Mouse (Mus musculus) myocyte (in vitro differentiated cells): ENCODE data around the gene Ubtd1. TPM values are rescaled to one million over a fixed set of nuclear protein-coding genes. Genes with fewer than 3 reads are reported as not detected.

ENCODE experiments used
- H3K27me3 ChIP-seq: one replicate; pipeline ENCODE4 v1.6.1; 2011; ENCODE audit not compliant: control insufficient read depth, insufficient read depth, insufficient read length
- H3K36me3 ChIP-seq: one replicate; pipeline ENCODE4 v1.6.1; 2011; ENCODE audit not compliant: control insufficient read depth, insufficient read depth
- H3K4me2 ChIP-seq: one replicate; pipeline ENCODE4 v1.6.1; 2011; ENCODE audit warnings: low read depth, control low read depth
- H3K4me3 ChIP-seq: one replicate; pipeline ENCODE4 v1.5.1; 2011; ENCODE audit warnings: mild to moderate bottlenecking, control low read depth, moderate library complexity
- H3K79me2 ChIP-seq: one replicate; pipeline ENCODE4 v1.6.1; 2011; ENCODE audit not compliant: control insufficient read depth, insufficient read depth
- H3ac ChIP-seq: one replicate; pipeline ENCODE4 v1.6.1; 2011; ENCODE audit not compliant: control insufficient read depth, insufficient read length
- CEBPB ChIP-seq: IDR thresholded peaks from 2 replicates; pipeline ENCODE4 v1.6.1; 2011; ENCODE audit warnings: mild to moderate bottlenecking, moderate library complexity; ENCODE audit not compliant: poor library complexity, insufficient read depth, severe bottlenecking
- E2F4 ChIP-seq: IDR thresholded peaks from one replicate; pipeline ENCODE4 v1.6.1; 2011; ENCODE audit warnings: mild to moderate bottlenecking, control low read depth, moderate library complexity; ENCODE audit not compliant: insufficient read depth
- MAX ChIP-seq: IDR thresholded peaks from one replicate; pipeline ENCODE4 v1.6.1; 2011; ENCODE audit warnings: low read depth, mild to moderate bottlenecking, control low read depth
- MYOD1 ChIP-seq, 3 experiments: IDR thresholded peaks; one replicate each; pipeline ENCODE4 v1.6.1; 2011; ENCODE audit warnings: control low read depth in 2 of 3, low read depth in 2 of 3, mild to moderate bottlenecking in 2 of 3, moderate library complexity in 1 of 3; ENCODE audit not compliant: insufficient read length in 2 of 3, control insufficient read depth in 1 of 3
- MYOG ChIP-seq, 3 experiments: IDR thresholded peaks; one replicate each; pipeline ENCODE4 v1.6.1; 2011; ENCODE audit warnings: control low read depth in 2 of 3, low read depth in 2 of 3, mild to moderate bottlenecking in 2 of 3; ENCODE audit not compliant: insufficient read length in 2 of 3, control insufficient read depth in 1 of 3, insufficient read depth in 1 of 3
- POLR2A ChIP-seq: IDR thresholded peaks from one replicate; pipeline ENCODE4 v1.6.1; 2011; ENCODE audit warnings: low read depth, mild to moderate bottlenecking, control low read depth, moderate library complexity; ENCODE audit not compliant: insufficient read length
- POLR2AphosphoS2 ChIP-seq: IDR thresholded peaks from one replicate; pipeline ENCODE4 v1.6.1; 2011; ENCODE audit warnings: low read depth, control low read depth; ENCODE audit not compliant: insufficient read length
- REST ChIP-seq: IDR thresholded peaks from one replicate; pipeline ENCODE4 v1.6.1; 2011; ENCODE audit warnings: mild to moderate bottlenecking, control low read depth, moderate library complexity; ENCODE audit not compliant: insufficient read depth, insufficient read length
- SRF ChIP-seq: IDR thresholded peaks from one replicate; pipeline ENCODE4 v1.6.1; 2011; ENCODE audit warnings: low read depth; ENCODE audit not compliant: control insufficient read depth, insufficient read length
- TCF12 ChIP-seq: IDR thresholded peaks from one replicate; pipeline ENCODE4 v1.6.1; 2011; ENCODE audit warnings: mild to moderate bottlenecking, control low read depth; ENCODE audit not compliant: poor library complexity, insufficient read depth, severe bottlenecking
- TCF3 ChIP-seq: IDR thresholded peaks from one replicate; pipeline ENCODE4 v1.6.1; 2011; ENCODE audit warnings: low read depth, control low read depth; ENCODE audit not compliant: insufficient read length
- USF1 ChIP-seq: IDR thresholded peaks from one replicate; pipeline ENCODE4 v1.6.1; 2011; ENCODE audit warnings: low read depth, mild to moderate bottlenecking, control low read depth, moderate library complexity
- polyA plus RNA-seq: library from polyadenylated mRNA; unstranded; fragments of >200 nt; fragmentation: generic; extraction: Trizol; gene quantifications from one replicate; pipeline ENCODE4 v1.2.1, GENCODE M21; 2012; ENCODE audit warnings: missing spikeins

Ubtd1 gene
- polyA plus RNA-seq, 1 experiment, result 141 TPM

GRCm38 (mm10) chr19:42011123-42011522 lies 29.6 kb downstream of the Ubtd1 start:
- TF ChIP-seq MYOG (IDR thresholded peaks at IDR 0.05; ENCODE audit: control insufficient read depth in 1 of 3, insufficient read depth in 1 of 3, insufficient read length in 2 of 3, low read depth in 2 of 3) (peak; percentile 48 to 83 (median 57)), MYOD1 (IDR thresholded peaks at IDR 0.05; ENCODE audit: control insufficient read depth in 1 of 3, insufficient read length in 2 of 3, low read depth in 2 of 3) (peak in 2 of 3 experiments; percentile 51 to 81), TCF3 (no peak)
- peaks cover 74% of the 10 kb centered on the region for H3K79me2 ChIP-seq
- no peak overlapping the region for H3ac ChIP-seq
- peak overlapping the region; percentile 2 for H3K4me2 ChIP-seq
- no peaks in the 10 kb centered on the region for H3K27me3 ChIP-seq
- no peak overlapping the region for H3K4me3 ChIP-seq
- no peaks in the 10 kb centered on the region for H3K36me3 ChIP-seq

- TF ChIP-seq POLR2A, result peak; percentile 17
- no peak for TF ChIP-seq MYOG (IDR thresholded peaks at IDR 0.05; ENCODE audit: control insufficient read depth in 1 of 3, insufficient read depth in 1 of 3, insufficient read length in 2 of 3, low read depth in 2 of 3)
- H3ac ChIP-seq, result no peak overlapping the region
- peaks cover 58% of the 10 kb centered on the region for H3K79me2 ChIP-seq
- peak overlapping the region; percentile 98 for H3K4me2 ChIP-seq
- no peaks in the 10 kb centered on the region for H3K36me3 ChIP-seq
- no peaks in the 10 kb centered on the region for H3K27me3 ChIP-seq
- H3K4me3 ChIP-seq, result no peak overlapping the region
These were observed 32.8 kb downstream of the Ubtd1 start for GRCm38 (mm10) chr19:42014231-42014825.

- Histone ChIP-seq H3K4me3 (no peak overlapping the region), H3K36me3 (no peaks in the 10 kb centered on the region), H3K4me2 (peak overlapping the region; percentile 98), H3ac (no peak overlapping the region), H3K27me3 (no peaks in the 10 kb centered on the region), H3K79me2 (peaks cover 58% of the 10 kb centered on the region)
- TF ChIP-seq MYOG (IDR thresholded peaks at IDR 0.05; ENCODE audit: control insufficient read depth in 1 of 3, insufficient read depth in 1 of 3, insufficient read length in 2 of 3, low read depth in 2 of 3), result no peak
- no peak for TF ChIP-seq CEBPB
- no peak for TF ChIP-seq TCF3
- TF ChIP-seq E2F4, result no peak
- TF ChIP-seq REST, result no peak
- no peak for TF ChIP-seq MAX
- TF ChIP-seq POLR2AphosphoS2, result no peak
- no peak for TF ChIP-seq POLR2A
- no peak for TF ChIP-seq SRF
- no peak for TF ChIP-seq MYOD1 (IDR thresholded peaks at IDR 0.05; ENCODE audit: control insufficient read depth in 1 of 3, insufficient read length in 2 of 3, low read depth in 2 of 3)
- no peak for TF ChIP-seq USF1
- no peak for TF ChIP-seq TCF12
These were observed 33.4 kb downstream of the Ubtd1 start for GRCm38 (mm10) chr19:42015001-42015400.

- Histone ChIP-seq H3K4me3 (peak overlapping the region; percentile 26), H3K36me3 (no peaks in the 10 kb centered on the region), H3K27me3 (no peaks in the 10 kb centered on the region), H3K4me2 (peak overlapping the region; percentile 98), H3ac (no peak overlapping the region), H3K79me2 (peaks cover 63% of the 10 kb centered on the region)
- TF ChIP-seq POLR2A (no peak), REST (no peak), CEBPB (no peak), MYOD1 (IDR thresholded peaks at IDR 0.05; ENCODE audit: control insufficient read depth in 1 of 3, insufficient read length in 2 of 3, low read depth in 2 of 3) (no peak), MAX (no peak), TCF12 (no peak), SRF (no peak), USF1 (no peak)
These were observed 34.7 kb downstream of the Ubtd1 start for GRCm38 (mm10) chr19:42016251-42016650.

GRCm38 (mm10) chr19:42016840-42017239 lies 35.3 kb downstream of the Ubtd1 start:
- Histone ChIP-seq H3K4me3 (peak overlapping the region; percentile 26), H3ac (peak overlapping the region; percentile 6), H3K36me3 (no peaks in the 10 kb centered on the region), H3K27me3 (no peaks in the 10 kb centered on the region), H3K79me2 (peaks cover 63% of the 10 kb centered on the region), H3K4me2 (peak overlapping the region; percentile 98)
- TF ChIP-seq MAX, result no peak
- peak; percentile 29 for TF ChIP-seq SRF
- peak; percentile 69 for TF ChIP-seq TCF3
- TF ChIP-seq E2F4, result no peak
- TF ChIP-seq TCF12, result peak; percentile 90
- no peak for TF ChIP-seq REST
- peak; percentile 79 to 94 (median 91) for TF ChIP-seq MYOG (IDR thresholded peaks at IDR 0.05; ENCODE audit: control insufficient read depth in 1 of 3, insufficient read depth in 1 of 3, insufficient read length in 2 of 3, low read depth in 2 of 3)
- TF ChIP-seq POLR2A, result peak; percentile 52
- TF ChIP-seq POLR2AphosphoS2, result peak; percentile 36
- TF ChIP-seq MYOD1 (IDR thresholded peaks at IDR 0.05; ENCODE audit: control insufficient read depth in 1 of 3, insufficient read length in 2 of 3, low read depth in 2 of 3), result peak; percentile 56 to 94 (median 89)
- no peak for TF ChIP-seq USF1
- TF ChIP-seq CEBPB, result 0 out of 2 replicates have a peak, but pooled peaks have one; percentile 8
